Mouse (Mus musculus) testis, adult 2 months (tissue): ENCODE measurements around the gene Aprt.

Source experiments
- CTCF ChIP-seq: fragments of 200-500 bp; IDR thresholded peaks from 2 replicates; pipeline ENCODE4 v1.5.1; 2012; ENCODE audit warnings: low read depth, mild to moderate bottlenecking, inconsistent platforms, low read length, moderate library complexity; ENCODE audit not compliant: control insufficient read depth, insufficient read depth, insufficient replicate concordance
- POLR2A ChIP-seq: fragments of 200-500 bp; IDR thresholded peaks from 2 replicates; pipeline ENCODE4 v1.6.1; 2012; ENCODE audit warnings: low read depth, mild to moderate bottlenecking, inconsistent platforms, low read length, moderate library complexity; ENCODE audit not compliant: control insufficient read depth

GRCm38 (mm10) chr8:122574667-122575251, 1.9 kb downstream of the Aprt start:
- TF ChIP-seq POLR2A (no peak), CTCF (no peak)
